Mouse (Mus musculus) bone marrow, adult 2 months (tissue): ENCODE results near the gene Vmn1r65.
"Not testable (repeated sequence)": the region's sequence is repeated elsewhere in the genome, so short reads cannot be mapped to it uniquely, and the experiment has no call there.

Source experiments
- CTCF ChIP-seq: fragments of 200-500 bp; IDR thresholded peaks from 2 replicates; pipeline ENCODE4 v1.5.1; 2011; ENCODE audit warnings: low read length, control low read depth; ENCODE audit not compliant: control insufficient read depth, insufficient read depth
- POLR2A ChIP-seq: fragments of 200-500 bp; IDR thresholded peaks from 2 replicates; pipeline ENCODE4 v1.6.1; 2011; ENCODE audit warnings: low read depth, mild to moderate bottlenecking, control low read depth, low read length, borderline replicate concordance; ENCODE audit not compliant: control insufficient read depth

DNA sequence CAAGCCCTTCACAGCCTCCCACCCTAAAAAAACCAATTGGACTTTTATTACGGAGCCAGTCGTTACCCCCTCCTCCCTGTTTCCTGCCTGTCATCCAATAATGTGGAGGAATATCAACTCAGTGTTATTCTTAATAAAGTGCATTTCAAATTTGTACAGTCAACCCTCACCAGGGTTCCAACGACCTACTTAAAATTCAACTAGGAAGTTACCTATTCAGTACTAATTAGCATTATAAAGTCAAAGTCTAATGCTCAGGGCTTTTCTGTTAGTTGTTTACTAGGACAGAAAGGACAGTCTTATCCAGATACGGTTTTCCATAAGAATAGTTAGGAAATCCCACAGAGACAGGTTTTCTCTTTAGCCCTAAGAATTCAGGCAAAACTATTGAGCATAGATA, 28.4 kb downstream of the Vmn1r65 start:
- TF ChIP-seq CTCF, POLR2A: not testable (repeated sequence)
